Mouse (Mus musculus) MEL (cell line): ENCODE measurements around the gene AK157302.

Experiments used
- BHLHE40 ChIP-seq: IDR thresholded peaks from 2 replicates; pipeline ENCODE4 v1.6.1; 2012; ENCODE audit warnings: low read depth, mild to moderate bottlenecking, inconsistent platforms, low read length, improper control_type of control experiment, borderline replicate concordance
- E2F4 ChIP-seq: IDR thresholded peaks from 2 replicates; pipeline ENCODE4 v1.6.1; 2011; ENCODE audit warnings: low read depth, low read length, improper control_type of control experiment, borderline replicate concordance
- EP300 ChIP-seq, 2 experiments: IDR thresholded peaks; 2 replicates each; pipeline ENCODE4 v1.6.1; 2011; ENCODE audit warnings: improper control_type of control experiment in 2 of 2, low read length in 2 of 2, low read depth in 1 of 2, mild to moderate bottlenecking in 1 of 2
- HCFC1 ChIP-seq: IDR thresholded peaks from 2 replicates; pipeline ENCODE4 v1.6.1; 2012; ENCODE audit warnings: low read depth, mild to moderate bottlenecking, inconsistent platforms, low read length, improper control_type of control experiment, moderate library complexity
- POLR2A ChIP-seq, 2 experiments: IDR thresholded peaks; 2 replicates each; pipeline ENCODE4 v1.6.1; 2011 to 2012; ENCODE audit warnings: low read length in 2 of 2, mild to moderate bottlenecking in 2 of 2, control low read depth in 1 of 2, improper control_type of control experiment in 1 of 2, low read depth in 1 of 2, moderate library complexity in 1 of 2; ENCODE audit not compliant: control insufficient read depth in 1 of 2, insufficient read depth in 1 of 2, poor library complexity in 1 of 2
- RCOR1 ChIP-seq: IDR thresholded peaks from 2 replicates; pipeline ENCODE4 v1.6.1; 2012; ENCODE audit warnings: low read depth, mild to moderate bottlenecking, inconsistent platforms, low read length, improper control_type of control experiment
- ZNF384 ChIP-seq: IDR thresholded peaks from 2 replicates; pipeline ENCODE4 v1.6.1; 2012; ENCODE audit warnings: low read depth, mild to moderate bottlenecking, inconsistent platforms, low read length, improper control_type of control experiment

DNA sequence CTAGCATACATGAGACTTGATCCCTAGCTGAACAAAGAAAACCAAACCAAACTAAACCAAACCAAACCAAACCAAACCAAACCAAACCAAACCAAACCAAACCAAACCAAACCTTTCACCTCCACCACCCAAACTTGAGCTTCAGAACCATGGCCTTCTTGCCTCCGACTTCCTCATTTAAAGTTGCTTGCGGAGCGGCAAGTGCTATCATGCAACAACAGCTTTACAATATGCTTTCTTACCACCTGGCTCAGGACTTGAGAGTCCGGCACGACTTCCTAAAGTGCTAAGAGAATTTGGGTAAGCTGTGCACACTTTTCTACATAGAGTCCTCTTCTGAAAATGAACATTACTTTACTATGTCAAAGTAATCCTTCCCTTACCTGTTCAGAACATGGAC lies 7.3 kb downstream of the AK157302 start:
- TF ChIP-seq E2F4, result no peak
- TF ChIP-seq EP300 (IDR thresholded peaks at IDR 0.05; ENCODE audit: low read depth in 1 of 2, low read length in 2 of 2), result no peak
- TF ChIP-seq ZNF384, result no peak
- TF ChIP-seq RCOR1, result no peak
- no peak for TF ChIP-seq HCFC1
- TF ChIP-seq BHLHE40, result no peak
- no peak for TF ChIP-seq POLR2A (IDR thresholded peaks at IDR 0.05; ENCODE audit: control insufficient read depth in 1 of 2, insufficient read depth in 1 of 2, low read depth in 1 of 2, low read length in 2 of 2, poor library complexity in 1 of 2)
